Mouse (Mus musculus) macrophage (primary cell): ENCODE results near the gene Tiam1. TPM values are rescaled to one million over a fixed set of nuclear protein-coding genes. Genes with fewer than 3 reads are reported as not detected.

Experiments used
- H3K27ac ChIP-seq: fragments of 350-480 bp; formaldehyde crosslinking; 2 replicates; pipeline ENCODE4 v1.9.0; 2021
- H3K36me3 ChIP-seq: fragments of 350-480 bp; formaldehyde crosslinking; 2 replicates; pipeline ENCODE4 v1.9.0; 2021; ENCODE audit errors: inconsistent target
- H3K4me3 ChIP-seq: fragments of 350-480 bp; formaldehyde crosslinking; 2 replicates; pipeline ENCODE4 v1.9.0; 2021; ENCODE audit errors: inconsistent target
- H3K79me2 ChIP-seq: fragments of 350-480 bp; formaldehyde crosslinking; 2 replicates; pipeline ENCODE4 v1.9.0; 2021; ENCODE audit errors: inconsistent target
- WGBS: methylation state at CpG from one replicate; pipeline ENCODE4 v1.1.7; 2026; ENCODE audit warnings: inconsistent platforms; ENCODE audit not compliant: missing documents; 5-methylcytosine and 5-hydroxymethylcytosine counted together
- polyA plus RNA-seq: library from polyadenylated mRNA; stranded (reverse); fragments of 250-400 nt; gene quantifications from 3 replicates; pipeline ENCODE4 v1.2.4, GENCODE M21; 2018; ENCODE audit warnings: inconsistent platforms

Tiam1 gene
- polyA plus RNA-seq, 1 experiment from 2014 or later, result 3.5 TPM

DNA sequence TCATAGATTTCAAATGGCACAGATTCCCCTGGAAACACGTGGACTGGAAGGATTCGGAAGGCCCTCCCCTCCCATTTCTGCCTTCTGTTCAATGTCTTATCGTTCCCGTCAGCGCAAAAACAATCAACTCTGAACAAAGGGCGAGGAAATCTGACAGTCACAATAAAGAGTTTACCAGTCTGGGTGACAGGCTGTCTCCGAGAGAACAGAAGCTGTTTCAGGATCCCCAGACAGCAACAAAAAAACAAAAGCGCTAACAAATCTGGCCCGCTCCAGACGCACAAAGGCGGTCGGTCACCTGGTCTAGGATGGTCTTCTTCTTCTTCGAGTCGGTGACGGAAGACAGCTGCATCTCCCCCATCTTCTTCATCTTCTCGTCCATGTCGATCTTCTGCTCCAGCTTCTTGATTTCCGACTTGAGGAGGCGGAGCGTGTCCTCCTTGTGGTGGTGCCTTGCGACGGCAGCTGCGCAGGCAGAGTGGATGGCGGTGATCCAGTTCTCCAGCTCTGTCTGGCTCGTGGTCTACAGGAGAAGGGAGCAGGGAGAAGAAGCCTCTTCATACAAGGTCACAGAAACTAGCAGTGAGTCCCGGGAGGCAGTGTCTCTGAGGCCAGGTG lies 276.2 kb downstream of the Tiam1 start:
- no peaks in the 10 kb centered on the region for H3K36me3 ChIP-seq
- no peak overlapping the region for H3K4me3 ChIP-seq
- no peaks in the 10 kb centered on the region for H3K79me2 ChIP-seq
- no peak overlapping the region for H3K27ac ChIP-seq
- WGBS, result 95% methylated on average over 26 of the region's 26 CpGs

DNA sequence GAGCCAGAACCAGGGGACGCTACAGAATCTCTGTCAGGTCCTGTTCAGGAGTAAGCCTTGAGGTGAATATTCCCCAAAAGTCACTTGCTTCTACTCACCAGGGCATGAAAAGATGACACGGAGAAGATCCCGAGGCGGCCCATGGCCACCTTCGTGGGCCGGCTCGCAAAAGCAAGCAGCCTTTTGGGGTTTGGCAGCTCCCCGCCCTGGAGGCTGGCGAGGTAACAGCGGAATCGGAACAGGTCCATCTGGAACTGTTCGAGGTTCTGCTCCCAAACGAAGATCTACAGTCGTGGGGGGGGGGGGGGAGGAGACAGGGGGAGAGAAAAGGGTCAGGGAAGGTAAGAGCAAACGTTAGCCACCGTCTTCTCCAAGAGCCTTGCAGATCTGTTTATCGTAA lies 278.4 kb downstream of the Tiam1 start:
- 96% methylated on average over 17 of the region's 17 CpGs for WGBS
- Histone ChIP-seq H3K27ac (no peak overlapping the region), H3K36me3 (no peaks in the 10 kb centered on the region), H3K4me3 (no peak overlapping the region), H3K79me2 (no peaks in the 10 kb centered on the region)

DNA sequence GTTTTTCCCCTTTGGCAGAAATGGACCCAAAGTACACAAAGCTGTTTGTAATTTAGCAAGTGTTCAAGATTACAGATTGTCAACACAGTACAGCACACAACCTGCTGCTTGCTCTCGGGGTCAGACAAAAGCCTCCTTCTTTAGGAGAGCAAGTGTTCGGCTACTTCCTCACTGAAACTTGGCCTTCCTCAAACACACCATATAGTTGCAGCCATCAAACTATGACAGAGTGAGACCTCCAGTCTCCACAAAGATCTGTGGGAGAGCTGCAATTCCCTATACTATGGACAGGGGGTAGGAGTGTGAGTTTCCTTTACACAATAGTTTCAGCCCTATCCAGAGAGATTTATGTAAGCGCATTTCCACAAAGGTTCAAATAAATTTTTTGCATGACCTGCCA lies 278.9 kb downstream of the Tiam1 start:
- Histone ChIP-seq H3K4me3 (no peak overlapping the region), H3K79me2 (no peaks in the 10 kb centered on the region), H3K27ac (no peak overlapping the region), H3K36me3 (no peaks in the 10 kb centered on the region)
- 48% methylated on average over 3 of the region's 3 CpGs for WGBS

DNA sequence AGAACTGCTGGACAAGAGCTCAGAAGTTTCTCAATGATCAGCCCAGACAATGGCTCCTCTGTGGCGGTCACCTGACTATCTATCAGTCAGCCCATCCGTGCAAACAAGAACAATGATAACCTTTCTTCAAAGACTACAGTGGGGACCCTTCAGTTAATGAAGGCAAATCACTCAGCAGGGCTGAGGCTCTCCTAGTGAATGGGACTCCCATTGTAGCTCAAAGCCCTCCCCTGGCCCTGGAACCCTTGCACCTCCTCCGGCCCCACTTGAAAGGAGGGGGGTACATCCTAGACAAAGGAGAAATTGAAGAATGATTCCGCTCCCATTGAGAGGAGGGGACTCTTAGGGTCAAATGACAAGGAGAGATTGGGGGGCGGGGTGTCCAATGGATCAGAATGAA lies 280.3 kb downstream of the Tiam1 start:
- H3K4me3 ChIP-seq, result no peak overlapping the region
- WGBS, result 99% methylated on average over 5 of the region's 5 CpGs
- no peaks in the 10 kb centered on the region for H3K79me2 ChIP-seq
- H3K36me3 ChIP-seq, result no peaks in the 10 kb centered on the region
- no peak overlapping the region for H3K27ac ChIP-seq

DNA sequence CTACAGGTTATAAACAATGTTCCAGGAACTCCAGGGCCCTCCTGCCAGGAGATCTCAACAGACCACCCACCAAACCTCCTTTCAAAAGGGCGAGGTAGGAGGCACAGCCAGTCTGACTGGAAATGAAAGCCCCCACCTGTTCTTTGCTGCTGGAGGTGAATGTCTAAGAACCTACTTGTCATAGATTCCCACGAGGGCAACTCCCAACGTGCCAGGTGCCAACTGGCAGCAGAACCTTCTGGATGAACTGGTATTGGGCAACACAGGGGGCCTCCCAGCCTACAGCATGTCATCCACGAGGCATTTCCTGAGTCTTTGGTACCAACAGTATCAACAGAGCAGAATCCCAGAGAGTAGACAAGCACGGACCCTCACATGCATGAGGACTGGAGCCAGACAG lies 282.0 kb downstream of the Tiam1 start:
- Histone ChIP-seq H3K4me3 (no peak overlapping the region), H3K79me2 (no peaks in the 10 kb centered on the region), H3K27ac (no peak overlapping the region), H3K36me3 (no peaks in the 10 kb centered on the region)
- 83% methylated on average over 5 of the region's 5 CpGs for WGBS

DNA sequence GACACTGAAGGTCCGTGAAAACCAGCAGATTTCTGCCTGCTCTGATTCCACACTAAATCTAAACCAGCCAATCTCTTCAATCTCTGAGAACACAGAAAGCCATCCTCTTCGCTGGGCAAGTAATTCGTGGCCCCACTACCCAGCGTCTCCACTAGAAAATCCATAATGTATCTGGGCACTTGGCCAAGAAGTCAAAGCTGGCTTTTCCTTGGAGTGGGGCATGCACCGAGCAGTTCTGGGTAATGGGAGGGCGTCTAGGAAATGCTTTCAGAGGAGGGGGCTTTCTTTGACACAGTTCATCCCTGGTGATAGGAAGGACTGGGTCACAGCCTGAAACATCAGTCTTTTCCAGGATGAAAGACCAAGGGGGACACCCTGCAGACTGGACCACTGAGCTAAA lies 282.9 kb downstream of the Tiam1 start:
- 95% methylated on average over 6 of the region's 6 CpGs for WGBS
- no peak overlapping the region for H3K27ac ChIP-seq
- no peak overlapping the region for H3K4me3 ChIP-seq
- no peaks in the 10 kb centered on the region for H3K36me3 ChIP-seq
- H3K79me2 ChIP-seq, result no peaks in the 10 kb centered on the region

DNA sequence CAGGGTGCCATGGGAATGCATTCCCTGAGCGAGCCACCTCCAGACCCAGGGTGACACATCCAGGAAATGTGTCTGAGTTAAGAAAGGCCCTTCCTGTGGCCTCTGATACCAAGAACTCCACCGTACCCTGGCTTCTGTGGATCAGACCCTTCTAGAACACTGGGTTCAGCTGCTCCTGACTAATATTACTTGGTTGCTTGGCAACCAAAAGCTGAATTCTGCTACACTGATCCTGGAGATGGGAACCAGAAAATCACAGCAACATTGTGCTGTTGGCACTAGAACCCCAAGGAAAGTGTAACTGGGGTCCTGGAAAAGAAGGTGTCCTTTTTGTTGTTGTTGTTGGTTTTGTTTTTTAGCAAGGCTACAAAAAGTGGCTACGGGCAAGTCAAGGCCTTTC lies 285.9 kb downstream of the Tiam1 start:
- no peaks in the 10 kb centered on the region for H3K79me2 ChIP-seq
- H3K27ac ChIP-seq, result no peak overlapping the region
- H3K4me3 ChIP-seq, result no peak overlapping the region
- no peaks in the 10 kb centered on the region for H3K36me3 ChIP-seq
- 97% methylated on average over 3 of the region's 3 CpGs for WGBS

DNA sequence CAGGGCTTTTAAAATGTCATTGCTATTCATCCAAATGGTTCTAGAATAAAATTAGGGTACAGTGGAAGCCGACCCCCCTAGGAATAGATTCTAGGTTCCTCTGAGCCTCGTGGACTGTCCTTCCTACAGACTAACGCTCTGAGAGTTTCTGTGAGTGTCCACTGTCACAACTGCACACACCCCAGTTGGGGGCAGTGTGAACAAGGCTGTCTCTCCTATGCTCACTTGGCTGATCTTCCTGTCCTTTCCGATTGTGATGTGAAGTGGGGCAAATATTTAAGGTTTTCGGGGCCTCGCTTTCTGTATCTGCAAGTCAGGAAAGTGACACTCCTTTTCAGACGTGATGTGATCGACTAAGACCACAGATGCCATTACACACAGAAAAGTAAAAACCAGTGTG lies 288.8 kb downstream of the Tiam1 start:
- Histone ChIP-seq H3K27ac (no peak overlapping the region), H3K4me3 (no peak overlapping the region), H3K79me2 (no peaks in the 10 kb centered on the region), H3K36me3 (no peaks in the 10 kb centered on the region)
- 86% methylated on average over 8 of the region's 8 CpGs for WGBS

DNA sequence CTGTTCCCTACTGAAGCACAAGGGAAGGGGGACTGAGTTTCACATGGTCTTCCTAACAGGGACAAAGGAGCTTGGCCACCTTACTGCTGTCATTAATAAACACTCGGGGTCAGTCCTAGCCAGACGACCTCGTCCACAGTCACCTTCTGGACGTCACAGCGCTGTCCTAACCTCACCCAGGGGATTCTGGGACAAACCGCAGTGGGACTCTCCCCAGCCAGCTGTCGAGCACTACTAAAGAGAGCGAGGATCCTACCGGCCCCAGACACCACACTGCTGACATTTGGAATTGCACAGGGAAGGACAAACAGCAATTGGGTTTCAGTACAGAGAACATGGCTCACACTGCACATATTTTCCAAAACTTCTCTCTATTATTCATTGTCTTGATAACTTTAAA lies 292.2 kb downstream of the Tiam1 start:
- Histone ChIP-seq H3K36me3 (no peaks in the 10 kb centered on the region), H3K79me2 (no peaks in the 10 kb centered on the region), H3K27ac (no peak overlapping the region), H3K4me3 (no peak overlapping the region)
- 96% methylated on average over 9 of the region's 9 CpGs for WGBS

DNA sequence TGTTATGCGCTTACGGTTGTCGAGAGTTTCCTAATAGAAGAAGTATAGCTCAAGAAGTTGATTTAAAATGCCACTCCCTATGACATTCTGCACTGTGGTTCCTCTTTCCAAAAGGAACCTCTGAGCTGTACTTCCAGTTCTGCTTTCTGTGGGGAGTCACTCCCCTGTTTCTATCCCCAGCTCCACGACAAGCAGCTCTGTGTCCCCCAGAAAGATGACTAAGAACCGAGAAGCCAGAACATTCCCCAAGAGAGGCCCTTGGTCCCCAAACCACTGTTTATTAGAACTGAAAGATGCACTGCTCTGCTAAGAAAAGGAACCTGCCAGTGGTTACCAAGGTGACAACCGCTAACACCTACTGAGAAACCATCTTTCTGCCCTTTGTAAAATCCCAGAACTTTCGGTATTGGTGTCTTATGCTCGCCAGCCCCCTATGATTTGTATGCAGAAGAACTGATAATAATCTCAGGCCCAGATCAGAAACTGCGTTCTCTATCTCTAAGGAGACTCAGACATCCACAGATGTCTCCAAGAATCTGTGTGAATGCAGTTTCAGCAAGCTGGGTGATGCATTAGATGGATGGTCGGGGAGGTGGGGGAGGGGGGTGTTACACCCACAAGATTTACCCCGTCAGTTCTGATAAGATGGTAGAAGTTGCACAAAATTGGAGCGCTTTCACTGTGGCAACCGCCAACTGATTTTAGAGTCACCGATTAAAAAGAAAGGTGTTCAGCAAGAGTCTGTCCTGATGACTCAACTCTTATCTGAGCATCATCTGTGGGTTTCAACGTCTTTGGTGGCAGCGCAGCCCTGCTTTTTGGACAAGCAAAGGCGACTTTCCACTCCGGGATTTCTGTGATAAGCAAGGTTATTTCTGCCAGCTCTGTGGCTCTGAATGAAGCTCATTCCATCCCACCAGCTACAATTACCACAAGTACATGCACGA lies 294.6 kb downstream of the Tiam1 start:
- no peaks in the 10 kb centered on the region for H3K36me3 ChIP-seq
- peak overlapping the region; percentile 87 for H3K27ac ChIP-seq
- H3K79me2 ChIP-seq, result no peaks in the 10 kb centered on the region
- 33% methylated on average over 19 of the region's 19 CpGs for WGBS
- no peak overlapping the region for H3K4me3 ChIP-seq

DNA sequence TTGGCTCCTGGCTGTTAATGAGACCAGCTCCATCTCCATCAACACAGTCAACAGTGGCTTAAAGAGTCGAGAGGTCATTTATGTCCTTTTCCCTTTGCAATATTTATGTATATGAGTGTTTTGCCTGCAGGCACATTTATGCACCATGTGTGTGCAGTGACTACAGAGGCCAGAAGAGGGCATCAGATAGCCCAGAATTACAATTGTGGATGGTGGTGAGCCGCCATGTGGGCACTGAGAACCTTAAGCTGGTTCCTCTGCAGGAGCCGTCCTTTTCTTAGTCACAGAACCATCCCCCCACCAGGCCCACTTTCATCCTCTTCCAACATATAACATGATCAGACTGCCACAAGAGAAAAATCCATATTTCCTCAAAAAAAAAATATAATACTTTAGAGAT lies 295.4 kb downstream of the Tiam1 start:
- no peaks in the 10 kb centered on the region for H3K36me3 ChIP-seq
- H3K79me2 ChIP-seq, result no peaks in the 10 kb centered on the region
- H3K4me3 ChIP-seq, result no peak overlapping the region
- 56% methylated on average over 3 of the region's 3 CpGs for WGBS
- peak overlapping the region; percentile 87 for H3K27ac ChIP-seq

DNA sequence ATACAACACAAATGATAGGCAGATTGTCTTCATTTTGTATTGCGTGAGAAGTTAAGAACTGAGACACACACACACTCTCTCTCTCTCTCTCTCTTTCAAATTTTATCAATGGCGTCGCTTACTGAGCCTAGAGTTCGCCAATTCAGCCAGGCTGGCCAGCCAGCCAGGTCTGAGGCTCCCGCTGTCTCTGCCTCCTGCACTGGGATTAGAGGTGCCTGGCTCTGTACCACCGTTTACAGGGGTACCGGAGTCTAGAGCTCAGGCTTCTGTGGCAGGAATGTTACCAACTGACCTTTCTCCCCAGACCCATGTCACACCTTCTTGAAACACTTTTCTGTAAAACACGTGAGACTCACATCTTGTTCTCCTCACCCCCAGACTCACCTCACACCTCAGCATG lies 298.1 kb downstream of the Tiam1 start:
- Histone ChIP-seq H3K79me2 (no peaks in the 10 kb centered on the region), H3K27ac (no peak overlapping the region), H3K4me3 (no peak overlapping the region), H3K36me3 (no peaks in the 10 kb centered on the region)
- WGBS, result 94% methylated on average over 8 of the region's 8 CpGs

DNA sequence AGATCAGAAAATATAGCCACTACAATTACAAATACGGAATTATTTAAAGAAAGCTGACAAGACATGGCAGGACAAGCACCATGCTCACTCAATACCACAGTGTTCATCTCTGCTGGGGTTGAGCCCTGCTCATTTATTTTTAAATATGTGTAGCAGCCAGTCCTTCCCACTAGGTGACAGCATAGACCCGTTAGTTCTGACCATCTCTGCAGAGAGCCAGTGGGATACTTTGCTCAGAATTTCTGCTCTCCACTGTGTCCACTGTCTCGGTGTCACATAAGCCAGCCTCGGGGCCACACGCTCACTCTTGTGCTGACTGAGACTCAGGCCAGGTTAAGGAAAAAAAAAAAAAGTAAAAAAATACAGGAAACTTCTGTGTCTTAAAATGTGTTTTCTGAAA lies 299.0 kb downstream of the Tiam1 start:
- WGBS, result 34% methylated on average over 5 of the region's 5 CpGs
- no peaks in the 10 kb centered on the region for H3K79me2 ChIP-seq
- H3K4me3 ChIP-seq, result no peak overlapping the region
- no peaks in the 10 kb centered on the region for H3K36me3 ChIP-seq
- H3K27ac ChIP-seq, result no peak overlapping the region

DNA sequence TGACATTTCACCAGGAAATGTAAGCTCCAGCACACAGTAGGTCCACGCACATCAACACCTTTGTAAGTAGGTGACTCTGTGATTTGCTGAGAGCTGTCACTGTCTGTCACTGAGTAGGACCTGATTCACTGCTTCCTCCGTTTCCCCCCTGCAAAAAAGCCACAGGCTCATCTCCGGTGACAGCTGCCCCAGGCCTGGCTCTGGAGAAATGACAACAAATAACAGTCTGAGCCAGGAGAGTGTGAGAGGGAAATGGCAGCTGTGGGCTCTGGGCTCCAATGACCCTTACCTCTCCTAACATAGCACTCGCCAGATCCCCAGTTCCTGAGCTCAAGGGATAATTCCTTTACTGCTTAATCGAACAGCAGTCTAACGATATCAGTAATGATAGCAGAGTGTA lies 301.7 kb downstream of the Tiam1 start:
- WGBS, result 91% methylated on average over 6 of the region's 6 CpGs

DNA sequence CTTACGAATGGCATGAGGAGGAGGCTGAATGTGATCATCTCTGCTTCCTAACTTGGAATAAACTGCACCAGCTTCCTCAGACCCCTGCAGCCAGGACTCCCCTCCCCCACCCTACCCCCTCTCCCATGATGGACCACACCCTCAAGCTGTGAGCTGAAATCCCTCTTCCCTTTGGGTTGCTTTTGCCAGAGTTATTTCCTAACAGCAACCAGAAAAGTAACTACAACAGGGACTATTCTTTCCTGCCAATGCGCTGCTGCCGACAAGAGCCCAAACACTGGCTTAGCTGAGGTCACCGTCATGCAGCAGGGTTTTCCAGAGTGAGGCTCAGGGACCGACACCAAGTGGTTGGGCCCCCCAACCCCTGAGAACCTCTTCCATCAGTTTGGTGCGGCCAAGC lies 303.2 kb downstream of the Tiam1 start:
- 94% methylated on average over 5 of the region's 6 CpGs for WGBS
- H3K4me3 ChIP-seq, result no peak overlapping the region
- H3K27ac ChIP-seq, result no peak overlapping the region
- H3K79me2 ChIP-seq, result no peaks in the 10 kb centered on the region
- H3K36me3 ChIP-seq, result no peaks in the 10 kb centered on the region

More for the DNA sequence above, 301.7 kb downstream of the Tiam1 start:
- Histone ChIP-seq H3K27ac (no peak overlapping the region), H3K36me3 (no peaks in the 10 kb centered on the region), H3K4me3 (no peak overlapping the region), H3K79me2 (no peaks in the 10 kb centered on the region)
